8 mouse cellular contexts compared by ENCODE assay signal in genomic region chr5:102844731-102845598, GRCm38 (mm10).
A peak's percentile ranks its signal among the peaks of the same experiment; 100 is the strongest.
DNase-seq lines count a peak whose midpoint lies in the region; ATAC-seq lines count a peak whose summit lies in the region.

No protein-coding gene starts in this region.

- DNase-seq in MN1 (ENCODE audit: low spot score) = peak; percentile 50
- peak; percentile 21 for DNase-seq in cerebellum, adult 9-10 months
- DNase-seq in frontal cortex, adult 2 months (ENCODE audit: extremely low spot score in 1 of 2, low spot score in 1 of 2) = peak; percentile 69 to 87
- peak; percentile 70 to 78 for DNase-seq in layer of hippocampus, adult 8-10 months (ENCODE audit: low spot score in 2 of 2)
- DNase-seq in lung, adult 18-20 months = peak; percentile 71 to 79
- DNase-seq in ovary, adult 18-20 months (ENCODE audit: low spot score) = peak; percentile 79
- peak; percentile 87 for DNase-seq in urinary bladder, postnatal 14 days (ENCODE audit: low spot score)

- ATAC-seq in hematopoietic stem cell, adult 5-6 weeks (replicated peaks in 1 of 2; ENCODE audit: insufficient read depth in 1 of 2, low FRiP score in 2 of 2, low TSS enrichment in 1 of 2, low read depth in 1 of 2, poor library complexity in 2 of 2, severe bottlenecking in 2 of 2) = peak; percentile 99

Comparison
In these comparisons a context has a peak if more than half of its experiments do, and no peak if none do; other contexts are left out.
1. Peak in every context shown above with its lines: DNase-seq and ATAC-seq.
2. DNase-seq: peak in every context shown above with its lines; median percentile 87 in urinary bladder, postnatal 14 days; 79 in ovary, adult 18-20 months; 78 in frontal cortex, adult 2 months; 75 in lung, adult 18-20 months; 74 in layer of hippocampus, adult 8-10 months; 50 in MN1; 21 in cerebellum, adult 9-10 months.